Mouse (Mus musculus): ENCODE data around the gene Fam184a.
A peak's percentile ranks its signal among the peaks of the same experiment; 100 is the strongest.

Gene Fam184a

GRCm38 (mm10) chr10:53750955-53751652 is at the start of gene Fam184a:
Gene Fam184a, minus strand, starts transcription at chr10:53751123.
- DNase-seq, result peak; percentile 91 to 93

GRCm38 (mm10) chr10:53796258-53796581 is 45.3 kb upstream of the Fam184a start:
- no peak for DNase-seq

GRCm38 (mm10) chr10:53795567-53796257 is 44.8 kb upstream of the Fam184a start:
- peak; percentile 74 to 77 for DNase-seq

GRCm38 (mm10) chr10:53791281-53791680 is 40.4 kb upstream of the Fam184a start:
- no peak for DNase-seq

- DNase-seq, result no peak
Observed at GRCm38 (mm10) chr10:53776591-53776990, 25.7 kb upstream of the Fam184a start.

GRCm38 (mm10) chr10:53772708-53773107 is 21.8 kb upstream of the Fam184a start:
- DNase-seq, result no peak

- no peak for DNase-seq
Observed at GRCm38 (mm10) chr10:53771480-53771879, 20.6 kb upstream of the Fam184a start.

- DNase-seq, result no peak
Observed at GRCm38 (mm10) chr10:53768745-53769144, 17.8 kb upstream of the Fam184a start.

GRCm38 (mm10) chr10:53765471-53765870 is 14.5 kb upstream of the Fam184a start:
- no peak for DNase-seq

- DNase-seq, result no peak
Observed at GRCm38 (mm10) chr10:53752723-53753122, 1.8 kb upstream of the Fam184a start.

- peak in 1 of 2 experiments; percentile 65 for DNase-seq
Observed at GRCm38 (mm10) chr10:53750275-53750954, 508 bp downstream of the Fam184a start.

GRCm38 (mm10) chr10:53746039-53746438 is 4.9 kb downstream of the Fam184a start:
- DNase-seq, result no peak

- DNase-seq, result no peak
Observed at GRCm38 (mm10) chr10:53742961-53743360, 8.0 kb downstream of the Fam184a start.

GRCm38 (mm10) chr10:53740014-53740413 is 10.9 kb downstream of the Fam184a start:
- no peak for DNase-seq

GRCm38 (mm10) chr10:53738842-53739241 is 12.1 kb downstream of the Fam184a start:
- DNase-seq, result no peak

GRCm38 (mm10) chr10:53735201-53735865 is 15.6 kb downstream of the Fam184a start:
- peak; percentile 58 to 76 for DNase-seq

GRCm38 (mm10) chr10:53732324-53732723 is 18.6 kb downstream of the Fam184a start:
- DNase-seq, result no peak

GRCm38 (mm10) chr10:53728883-53729282 is 22.0 kb downstream of the Fam184a start:
- no peak for DNase-seq

GRCm38 (mm10) chr10:53725301-53725700 is 25.6 kb downstream of the Fam184a start:
- DNase-seq, result no peak

GRCm38 (mm10) chr10:53704516-53704915 is 46.4 kb downstream of the Fam184a start:
- DNase-seq, result peak; percentile 29 to 35

GRCm38 (mm10) chr10:53698531-53698930 is 52.4 kb downstream of the Fam184a start:
- DNase-seq, result no peak

GRCm38 (mm10) chr10:53694757-53695156 is 56.2 kb downstream of the Fam184a start:
- DNase-seq, result no peak

- no peak for DNase-seq
Observed at GRCm38 (mm10) chr10:53691263-53691662, 59.7 kb downstream of the Fam184a start.

Data from cerebellum, postnatal 14 days (tissue).